Mouse (Mus musculus) ES-E14 (cell line): Measurements from ENCODE around the gene Itgb3.

Experiments
- CHD2 ChIP-seq: IDR thresholded peaks from 2 replicates; pipeline ENCODE4 v1.6.1; 2014; ENCODE audit warnings: mild to moderate bottlenecking, low read depth, low read length, inconsistent platforms
- HCFC1 ChIP-seq: IDR thresholded peaks from 2 replicates; pipeline ENCODE4 v1.6.1; 2012; ENCODE audit warnings: low read length, inconsistent platforms, borderline replicate concordance; ENCODE audit not compliant: insufficient read depth
- MAFK ChIP-seq: IDR thresholded peaks from 2 replicates; pipeline ENCODE4 v1.6.1; 2014; ENCODE audit warnings: mild to moderate bottlenecking, low read depth, low read length, inconsistent platforms; ENCODE audit not compliant: insufficient read depth
- ZC3H11A ChIP-seq: IDR thresholded peaks from 2 replicates; pipeline ENCODE4 v1.6.1; 2012; ENCODE audit warnings: low read depth, mild to moderate bottlenecking, inconsistent platforms, low read length, borderline replicate concordance
- ZNF384 ChIP-seq: IDR thresholded peaks from 2 replicates; pipeline ENCODE4 v1.6.1; 2012; ENCODE audit warnings: low read depth, low read length, inconsistent platforms

- no peak for TF ChIP-seq ZC3H11A
- TF ChIP-seq MAFK = no peak
- TF ChIP-seq CHD2 = no peak
- no peak for TF ChIP-seq ZNF384
- no peak for TF ChIP-seq HCFC1
Observed at GRCm38 (mm10) chr11:104663241-104663877, 55.6 kb downstream of the Itgb3 start.
